In the genomic region with DNA sequence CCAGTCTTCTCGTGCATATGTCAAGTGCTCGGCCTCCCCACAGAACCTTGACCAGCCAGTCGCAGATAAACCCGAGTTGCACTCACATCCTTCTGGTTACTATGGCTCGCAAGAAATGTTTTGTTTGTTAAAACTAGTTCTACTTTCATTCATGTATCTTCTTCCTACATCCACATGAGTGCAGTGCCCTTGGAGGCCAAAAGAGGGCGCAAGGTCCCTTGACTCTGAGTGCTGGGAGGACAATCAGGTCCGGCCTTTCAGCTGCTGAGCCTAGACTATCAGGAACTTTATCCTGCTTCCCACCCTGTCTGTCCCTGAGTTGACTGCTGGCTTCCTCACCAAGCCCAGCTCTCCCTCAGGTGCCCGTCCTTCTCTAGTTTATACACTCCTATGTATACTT, we compare ENCODE assay signal across 9 mouse cellular contexts. TPM values are rescaled to one million over a fixed set of nuclear protein-coding genes. Genes with fewer than 3 reads are reported as not detected.
A peak's percentile ranks its signal among the peaks of the same experiment; 100 is the strongest.
DNase-seq lines count a peak whose midpoint lies in the region; ATAC-seq and TF ChIP-seq lines count a peak whose summit lies in the region.
"Had no signal": no experiment of that assay in that cellular context is flagged by ENCODE, and none has a peak within 500 bp of the region (broad histone marks: within the 10 kb centered on the region; RNA-seq: fewer than 3 reads in every experiment).

No protein-coding gene starts in this region.

- DNase-seq in cerebellum, adult 9-11 months: peak; percentile 44
- DNase-seq in cerebellum, adult 8-10 months: no peak
- peak; percentile 36 for DNase-seq in liver, adult 2 months (ENCODE audit: extremely low read depth, low read depth, low spot score)
- DNase-seq in adrenal gland, postnatal 36 days: peak; percentile 53 to 65
- DNase-seq in kidney, postnatal 25 days: peak; percentile 46 to 63
- peak; percentile 71 to 72 for DNase-seq in right cerebral cortex, postnatal 10 days (ENCODE audit: low spot score in 2 of 2)
- DNase-seq in urinary bladder, postnatal 4 days (ENCODE audit: low spot score in 2 of 2): no peak

- H3K36me3 ChIP-seq in liver, adult 2 months (ENCODE audit: control insufficient read depth, insufficient read depth, low read length): no peaks in the 10 kb centered on the region
- peaks cover 10% of the 10 kb centered on the region; the same call in 1 of the 2 replicates for H3K36me3 ChIP-seq in liver, embryonic 12.5 days

- no peaks in the 10 kb centered on the region for H3K4me1 ChIP-seq in liver, adult 2 months (ENCODE audit: control insufficient read depth, insufficient read depth, low read length)
- H3K4me1 ChIP-seq in liver, embryonic 12.5 days: peaks cover 27% of the 10 kb centered on the region

- H3K79me2 ChIP-seq in liver, adult 2 months (ENCODE audit: control insufficient read depth, insufficient read depth, low read length): no peaks in the 10 kb centered on the region

- H3K9ac ChIP-seq in liver, adult 2 months (ENCODE audit: low read depth, low read length): no peak overlapping the region
- no peak overlapping the region for H3K9ac ChIP-seq in liver, embryonic 12.5 days
- H3K9ac ChIP-seq: neural tube, embryonic 13.5 days had no signal

- no peaks in the 10 kb centered on the region for H3K9me3 ChIP-seq in liver, embryonic 12.5 days (replicated peaks)
- H3K9me3 ChIP-seq: neural tube, embryonic 13.5 days had no signal

- 39% methylated on average over 8 of the region's 8 CpGs for WGBS in liver, adult 2 months
- WGBS in liver, embryonic 12.5 days (ENCODE audit: insufficient replicate concordance): 24% methylated on average over 8 of the region's 8 CpGs

- ATAC-seq in liver, embryonic 12.5 days: no peak

- no peaks in the 10 kb centered on the region for H3K27me3 ChIP-seq in liver, adult 2 months (ENCODE audit: control insufficient read depth, insufficient read depth, low read length)
- peaks cover 67% of the 10 kb centered on the region for H3K27me3 ChIP-seq in liver, embryonic 12.5 days (replicated peaks)

- TF ChIP-seq POLR2A in liver, adult 2 months (IDR thresholded peaks at IDR 0.05; ENCODE audit: extremely low read depth, insufficient read depth, low read length): no peak

- no peak overlapping the region for H3K27ac ChIP-seq in liver, adult 2 months (replicated peaks; ENCODE audit: insufficient read depth, low read depth, low read length)
- H3K27ac ChIP-seq in liver, embryonic 12.5 days: no peak overlapping the region
- H3K27ac ChIP-seq: neural tube, embryonic 13.5 days had no signal

- H3K4me2 ChIP-seq in liver, embryonic 12.5 days: no peak overlapping the region
- H3K4me2 ChIP-seq: neural tube, embryonic 13.5 days had no signal

- TF ChIP-seq CTCF in liver, adult 2 months (IDR thresholded peaks at IDR 0.05; ENCODE audit: low read depth, low read length): peak; percentile 81

- H3K4me3 ChIP-seq in liver, adult 2 months (ENCODE audit: insufficient read depth, low read depth, low read length): no peak overlapping the region
- H3K4me3 ChIP-seq in liver, embryonic 12.5 days: no peak overlapping the region
- H3K4me3 ChIP-seq: neural tube, embryonic 13.5 days had no signal

RNA-seq across cellular contexts. Expression of a gene that starts 6.3 kb away (rescaled TPM):
- total RNA-seq in liver, adult 2 months (2014; rRNA removed): 0.92 and 1.3 TPM in 2 replicates
- 1.5 and 2.6 TPM in 2 replicates for polyA plus RNA-seq in liver, adult 2 months (2012; rRNA removed)
- 3.6 and 4.2 TPM in 2 replicates for polyA plus RNA-seq in liver, embryonic 12.5 days (2016; fragmentation: Nextera tagmentation; extraction: Ambion mirVana)
- total RNA-seq in adrenal gland, postnatal 36 days (2021): 1 to 10 TPM; 4.0 to 4.5 TPM

RNA-seq across cellular contexts. Expression of a gene that starts 17.6 kb away (rescaled TPM):
- total RNA-seq in liver, adult 2 months (2014; rRNA removed): 0.18 and 0.87 TPM in 2 replicates
- polyA plus RNA-seq in liver, adult 2 months (2012; rRNA removed): 0.44 and 2.8 TPM in 2 replicates
- polyA plus RNA-seq in liver, embryonic 12.5 days (2016; fragmentation: Nextera tagmentation; extraction: Ambion mirVana): 19.5 and 20.6 TPM in 2 replicates
- total RNA-seq in adrenal gland, postnatal 36 days (2021): 1 to 10 TPM in 1 of 2 experiments, under 1 TPM in 1; 0.50 to 3.2 TPM

RNA-seq across cellular contexts. Expression of a gene that starts 18.9 kb away (rescaled TPM):
- total RNA-seq in liver, adult 2 months (2014; rRNA removed): 0.74 and 1.1 TPM in 2 replicates
- 4.9 and 8.2 TPM in 2 replicates for polyA plus RNA-seq in liver, adult 2 months (2012; rRNA removed)
- polyA plus RNA-seq in liver, embryonic 12.5 days (2016; fragmentation: Nextera tagmentation; extraction: Ambion mirVana): 1.5 and 2.1 TPM in 2 replicates
- 1 to 10 TPM; 4.0 to 4.7 TPM for total RNA-seq in adrenal gland, postnatal 36 days (2021)

RNA-seq across cellular contexts. Expression of a gene that starts 31.8 kb away (rescaled TPM):
- total RNA-seq in liver, adult 2 months (2014; rRNA removed): 4.0 and 4.6 TPM in 2 replicates
- polyA plus RNA-seq in liver, adult 2 months (2012; rRNA removed): 5.7 and 7.9 TPM in 2 replicates
- polyA plus RNA-seq in liver, embryonic 12.5 days (2016; fragmentation: Nextera tagmentation; extraction: Ambion mirVana): 9.2 and 10.4 TPM in 2 replicates
- total RNA-seq in adrenal gland, postnatal 36 days (2021): 10 to 100 TPM; 11.3 to 13.0 TPM

RNA-seq across cellular contexts. Expression of a gene that starts 36.3 kb away (rescaled TPM):
- 0.09 and 0.20 TPM in 2 replicates for total RNA-seq in liver, adult 2 months (2014; rRNA removed)
- polyA plus RNA-seq in liver, adult 2 months (2012; rRNA removed): 0.15 and 0.72 TPM in 2 replicates
- 0.22 and 0.31 TPM in 2 replicates for polyA plus RNA-seq in liver, embryonic 12.5 days (2016; fragmentation: Nextera tagmentation; extraction: Ambion mirVana)
- 1 to 10 TPM; 4.6 to 7.3 TPM for total RNA-seq in adrenal gland, postnatal 36 days (2021)

Comparison
In these comparisons a context has a peak if more than half of its experiments do, and no peak if none do; other contexts are left out.
1. DNase-seq: peak in cerebellum, adult 9-11 months (single experiment), liver, adult 2 months (single experiment), adrenal gland, postnatal 36 days (2 of 2), kidney, postnatal 25 days (2 of 2) and right cerebral cortex, postnatal 10 days (2 of 2); none in cerebellum, adult 8-10 months (single experiment) and urinary bladder, postnatal 4 days (0 of 2).